Mouse (Mus musculus) megakaryocyte progenitor cell, adult 5-6 weeks (primary cell): ENCODE results near the gene Dpp8. TPM values are rescaled to one million over a fixed set of nuclear protein-coding genes. Genes with fewer than 3 reads are reported as not detected.

Experiments
- ATAC-seq: replicated peaks from 2 replicates; pipeline ENCODE4 v1.8.0; 2016; ENCODE audit warnings: mild to moderate bottlenecking, moderate TSS enrichment, inconsistent platforms; ENCODE audit not compliant: poor library complexity
- total RNA-seq, 2 experiments: library from RNA; stranded (forward) in 1 of 2; stranded (reverse) in 1 of 2; fragments of 157-497, 149-512 nt in 1 of 2; fragments of 200-1000 nt in 1 of 2; gene quantifications; 2 replicates each; pipeline versions ENCODE4 v1.2.3 to v1.2.4; 2015 to 2017

Gene Dpp8
- total RNA-seq, 2 experiments from 2014 or later: 77.9 to 86.9 TPM

- no peak for ATAC-seq
These were observed 51.0 kb downstream of the Dpp8 start for GRCm38 (mm10) chr9:65083075-65083765.

GRCm38 (mm10) chr9:65084198-65084807, 52.1 kb downstream of the Dpp8 start:
- ATAC-seq: no peak

DNA sequence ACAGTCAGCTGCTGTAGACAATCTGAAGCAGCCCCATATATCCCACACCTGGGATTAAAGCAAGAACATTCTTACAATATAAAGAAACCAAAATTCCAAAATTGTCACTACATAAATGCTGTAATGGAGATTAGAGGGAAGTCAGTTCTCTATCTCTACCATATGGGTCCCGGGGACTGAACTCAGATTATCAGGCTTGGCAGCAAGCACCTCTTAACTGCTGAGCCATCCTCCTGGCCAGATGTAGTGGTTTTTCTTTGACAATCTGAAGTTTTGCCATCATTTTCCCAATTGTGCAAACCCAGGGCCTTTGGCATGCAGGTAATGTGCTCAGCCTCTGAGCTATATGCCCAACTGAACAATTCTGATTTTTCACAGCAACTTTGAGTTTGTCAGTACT, 53.1 kb downstream of the Dpp8 start:
- ATAC-seq: peak; percentile 61; the same call in 1 of the 2 replicates

DNA sequence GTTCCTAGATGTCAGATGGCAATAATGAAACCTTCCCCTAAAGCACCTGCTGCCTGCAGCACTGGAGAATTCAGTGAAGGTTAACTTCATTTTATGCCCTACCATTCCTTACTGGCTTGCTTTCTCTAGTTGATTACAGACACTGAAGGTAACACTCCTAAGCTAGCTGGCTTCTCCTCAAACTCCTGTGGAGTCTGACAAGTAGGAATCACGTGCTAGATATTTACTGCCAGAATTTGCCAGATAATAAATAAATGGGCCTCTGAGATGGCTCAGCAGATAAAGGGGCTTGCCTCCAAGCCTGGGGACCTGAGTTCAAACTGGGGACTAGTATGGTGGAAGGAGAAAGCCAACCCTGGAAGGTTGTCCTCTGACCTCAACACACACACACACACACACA, 54.6 kb downstream of the Dpp8 start:
- no peak for ATAC-seq

- ATAC-seq: peak; percentile 57; the same call in 1 of the 2 replicates
These were observed 55.3 kb downstream of the Dpp8 start for GRCm38 (mm10) chr9:65087490-65087889.

DNA sequence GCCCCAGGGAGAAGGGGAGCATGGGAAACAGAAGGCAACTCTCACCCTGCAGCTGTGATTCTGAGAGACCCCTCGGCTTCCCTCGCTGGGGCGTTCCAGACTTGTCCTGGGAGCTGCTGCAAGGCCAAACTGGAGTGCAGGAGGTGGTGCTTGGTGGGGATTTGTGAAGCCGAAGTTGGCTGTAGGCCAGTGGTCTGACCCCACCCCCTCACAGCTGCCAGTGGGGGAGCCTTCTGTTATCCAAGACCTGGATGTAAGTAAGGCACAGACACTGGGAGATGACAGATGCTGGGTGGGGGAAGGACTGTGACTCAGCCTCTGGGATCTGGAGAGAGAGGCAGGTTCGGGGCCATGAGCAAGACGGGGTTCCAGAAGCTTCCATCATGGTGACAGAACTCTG, 62.0 kb downstream of the Dpp8 start:
- no peak for ATAC-seq

DNA sequence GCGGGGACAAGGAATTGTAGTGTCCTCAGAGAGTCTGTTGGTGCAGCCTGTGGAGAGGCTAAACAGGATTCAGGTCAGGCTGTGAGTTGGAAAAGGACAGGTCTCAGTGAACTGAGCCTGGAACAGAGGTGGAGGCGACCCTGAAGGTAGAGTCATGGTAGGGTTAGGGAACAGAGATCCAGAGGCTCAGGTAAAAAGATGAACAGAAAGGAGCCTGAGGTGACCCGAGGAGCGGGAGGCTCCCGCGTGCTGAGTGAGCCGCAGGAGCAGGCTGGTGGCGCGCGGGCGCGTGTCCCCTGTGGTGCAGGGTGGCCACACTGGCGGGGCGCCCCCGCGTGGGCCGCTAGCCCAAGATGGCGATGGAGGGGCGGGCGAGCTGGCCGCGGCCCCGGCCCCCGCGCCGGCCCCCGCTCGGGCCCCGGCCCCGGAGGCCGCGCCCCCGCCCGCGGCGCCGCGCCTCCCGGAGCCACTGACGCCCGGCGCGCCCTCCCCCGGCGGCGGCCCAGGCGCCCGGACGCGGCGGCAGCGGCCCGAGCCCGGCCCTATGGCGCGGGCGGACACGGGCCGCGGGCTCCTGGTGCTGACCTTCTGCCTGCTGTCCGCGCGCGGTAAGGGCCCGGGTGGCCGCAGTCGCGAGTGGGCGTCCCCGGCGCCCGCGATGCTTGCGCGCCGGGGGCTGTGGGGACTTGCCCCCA, 68.9 kb downstream of the Dpp8 start, which contains the start of gene Igdcc4:
Gene Igdcc4 (plus strand): TSS at position 496 of the 695 bp plus-strand sequence.
- ATAC-seq: no peak

DNA sequence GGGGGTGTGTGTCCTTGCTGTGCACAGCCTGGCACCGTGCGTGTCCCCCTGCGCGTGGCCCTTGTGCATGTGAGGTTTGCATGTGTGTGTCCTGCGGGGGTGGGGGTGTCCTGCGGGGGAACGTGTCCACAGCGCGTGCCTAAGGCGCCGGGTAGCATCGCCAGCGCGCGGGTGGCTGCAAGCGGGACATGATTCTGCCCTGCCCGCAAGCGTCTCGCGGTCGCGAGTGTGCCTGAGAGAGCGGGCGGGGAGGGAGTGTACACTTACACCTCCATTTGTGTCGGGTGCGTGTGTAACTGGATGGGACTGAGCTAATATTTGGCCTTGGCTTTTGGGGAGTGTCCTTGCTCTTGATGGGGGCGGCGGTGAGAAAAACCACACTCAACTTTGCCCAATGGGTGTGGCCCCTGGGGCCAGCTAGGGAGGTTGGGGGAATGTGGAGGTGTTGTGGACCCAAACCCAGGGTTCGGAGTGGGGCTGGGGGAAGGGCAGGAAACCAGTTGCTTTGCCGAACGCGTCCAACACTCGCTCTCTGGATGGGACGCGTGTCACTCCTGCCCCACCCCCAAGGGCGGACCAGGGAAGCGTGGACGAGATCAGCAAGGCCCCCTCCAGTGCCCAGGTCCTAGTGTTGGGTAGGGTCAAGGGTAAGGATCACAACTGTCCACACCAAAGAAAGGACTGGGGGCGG, 69.6 kb downstream of the Dpp8 start:
- ATAC-seq: no peak

DNA sequence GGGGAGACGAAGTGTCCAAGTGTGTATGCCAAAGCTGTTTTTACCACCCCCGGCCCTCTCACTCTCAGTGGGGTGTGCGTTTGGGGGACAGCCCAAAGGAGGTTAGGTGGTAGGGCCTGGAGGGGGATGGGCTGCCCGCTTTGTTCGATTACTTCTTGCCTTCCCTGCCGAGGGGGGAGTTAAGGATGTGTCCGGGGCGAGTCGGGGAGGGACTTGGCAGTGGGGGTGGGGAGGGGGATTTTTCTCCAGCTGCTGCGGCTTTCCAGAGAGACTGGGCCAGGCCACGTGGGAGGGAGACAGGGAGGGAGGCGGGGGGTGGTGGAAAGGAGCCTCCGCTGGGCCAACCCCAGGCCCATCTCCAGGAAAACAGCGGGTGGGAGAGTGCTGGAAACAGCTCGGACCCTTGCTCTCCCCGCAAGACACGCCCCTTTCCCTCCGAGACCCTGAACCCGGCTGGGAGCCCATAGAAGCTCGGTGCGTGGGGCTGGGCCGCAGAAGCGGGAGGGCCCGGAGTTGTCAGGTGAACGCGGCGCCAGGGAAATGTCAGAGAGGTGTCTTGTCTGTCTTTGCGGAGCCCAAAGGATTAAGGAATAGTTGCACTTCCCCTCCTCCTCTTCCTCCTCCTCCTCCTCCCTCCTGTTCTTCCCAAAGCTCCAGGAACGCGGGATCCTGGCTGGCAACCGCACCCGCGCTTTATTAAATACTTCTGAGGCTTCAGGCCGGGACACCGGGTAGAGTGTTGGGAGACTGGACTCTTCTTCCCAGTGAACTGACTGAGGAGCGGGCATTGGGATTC, 70.4 kb downstream of the Dpp8 start:
- no peak for ATAC-seq

- no peak for ATAC-seq
These were observed 71.0 kb downstream of the Dpp8 start for GRCm38 (mm10) chr9:65103173-65103752.

- ATAC-seq: no peak
These were observed 74.6 kb downstream of the Dpp8 start for GRCm38 (mm10) chr9:65106821-65107220.

GRCm38 (mm10) chr9:65107893-65108292, 75.7 kb downstream of the Dpp8 start:
- no peak for ATAC-seq

GRCm38 (mm10) chr9:65109132-65110072, 77.2 kb downstream of the Dpp8 start:
- no peak for ATAC-seq

DNA sequence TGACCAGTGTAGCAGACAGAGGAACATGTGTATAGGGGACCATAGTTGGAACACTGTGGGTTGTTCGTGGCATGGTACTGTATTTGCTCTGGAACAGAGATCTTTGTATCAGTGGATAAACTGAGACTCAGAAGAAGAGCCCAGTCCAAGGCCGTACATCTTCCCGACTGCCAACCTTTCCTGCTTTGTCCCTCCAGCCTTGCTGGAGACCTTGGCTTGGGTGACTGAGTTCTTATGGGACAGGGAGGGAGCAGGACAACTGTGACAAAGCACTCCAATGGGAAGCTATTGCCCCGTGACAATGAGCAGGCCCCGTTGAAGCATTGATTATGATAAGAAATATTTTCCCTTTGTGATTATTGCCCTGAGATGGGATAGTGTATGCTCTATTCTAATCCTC, 79.5 kb downstream of the Dpp8 start:
- no peak for ATAC-seq

DNA sequence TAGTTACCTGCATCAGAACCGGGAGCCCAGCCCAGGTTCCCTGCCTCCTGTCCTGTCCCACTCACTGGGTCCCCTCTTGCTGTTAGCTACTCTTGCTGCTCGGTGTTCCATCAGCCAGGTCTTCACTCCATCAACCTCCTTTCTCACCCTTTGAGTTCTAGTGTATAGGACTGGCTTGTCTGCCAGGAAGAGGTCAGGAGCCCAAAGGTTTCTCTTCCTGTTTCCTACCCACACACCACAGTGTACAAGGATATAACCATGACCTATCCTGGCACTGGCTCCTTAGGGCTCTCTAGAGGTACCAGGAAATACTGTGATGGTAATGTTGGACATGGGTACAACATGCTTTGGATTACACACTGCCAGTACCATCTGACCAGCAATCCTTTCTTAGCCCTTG, 81.5 kb downstream of the Dpp8 start:
- no peak; the same call in 1 of the 2 replicates for ATAC-seq

GRCm38 (mm10) chr9:65115891-65116290, 83.7 kb downstream of the Dpp8 start:
- ATAC-seq: no peak

DNA sequence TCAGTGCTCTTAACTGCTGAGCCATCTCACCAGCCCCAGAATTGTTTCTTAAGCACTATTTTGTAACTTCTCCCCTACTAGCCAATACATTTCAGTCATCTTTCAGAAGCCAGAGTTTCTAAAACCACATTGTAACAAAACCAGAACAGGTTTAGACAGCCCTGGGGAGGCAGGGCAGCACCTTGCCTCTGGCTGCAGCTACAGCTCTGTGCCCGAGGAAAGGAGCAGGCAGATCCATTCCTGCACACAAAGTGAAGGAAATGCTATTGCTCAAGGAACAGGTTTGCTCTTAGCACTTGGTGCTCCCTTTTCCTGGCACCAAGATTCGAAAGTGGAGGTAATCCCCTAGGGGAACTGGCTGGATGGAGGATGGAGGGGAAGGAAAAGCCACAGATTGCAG, 85.3 kb downstream of the Dpp8 start:
- ATAC-seq: no peak

DNA sequence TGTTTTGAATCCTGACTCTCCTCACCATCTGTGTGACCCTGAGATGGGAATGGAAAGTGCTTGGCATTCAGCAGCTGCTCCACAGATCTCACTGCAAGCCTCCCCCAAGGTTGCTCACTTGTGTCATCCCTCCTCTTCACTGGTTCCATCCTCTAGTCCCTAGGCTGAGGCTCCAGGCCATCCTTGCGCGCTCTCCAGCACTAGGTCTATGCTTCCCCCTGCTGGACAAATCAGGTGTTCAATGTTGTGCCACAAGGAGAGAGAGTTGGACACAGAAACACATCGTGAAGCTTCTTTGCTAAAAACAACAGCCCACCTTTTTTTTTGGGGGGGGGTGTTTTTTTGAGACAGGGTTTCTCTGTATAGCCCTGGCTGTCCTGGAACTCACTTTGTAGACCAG, 88.7 kb downstream of the Dpp8 start:
- ATAC-seq: peak; percentile 84

- ATAC-seq: no peak
These were observed 90.3 kb downstream of the Dpp8 start for GRCm38 (mm10) chr9:65122545-65122944.
